Mouse (Mus musculus) monocyte, adult 5-6 weeks (primary cell): ENCODE results near the gene Prph. TPM values are rescaled to one million over a fixed set of nuclear protein-coding genes. Genes with fewer than 3 reads are reported as not detected.
A peak's percentile ranks its signal among the peaks of the same experiment; 100 is the strongest.

ENCODE experiments used
- ATAC-seq: fragments of 153-309, 156-312 bp; replicated peaks from 2 replicates; pipeline ENCODE4 v1.8.0; 2017; ENCODE audit warnings: mild to moderate bottlenecking; ENCODE audit not compliant: low TSS enrichment, insufficient number of reproducible peaks, severe bottlenecking, poor library complexity, low FRiP score
- total RNA-seq: library from RNA; stranded (forward); fragments of 200-1000, 200-491, 200-594 nt; gene quantifications from 3 replicates; pipeline ENCODE4 v1.2.3, GENCODE M21; 2017

Prph gene
- total RNA-seq, 1 experiment from 2014 or later = not detected

- ATAC-seq = peak; percentile 44; the same call in 1 of the 2 replicates
Observed at GRCm38 (mm10) chr15:99093291-99094258, 38.6 kb downstream of the Prph start.

GRCm38 (mm10) chr15:99094631-99095270, 39.8 kb downstream of the Prph start:
- no peak for ATAC-seq

- ATAC-seq = no peak
Observed at GRCm38 (mm10) chr15:99095356-99095755, 40.4 kb downstream of the Prph start.

- no peak for ATAC-seq
Observed at GRCm38 (mm10) chr15:99096061-99096793, 41.3 kb downstream of the Prph start.

GRCm38 (mm10) chr15:99096831-99097500, 42.0 kb downstream of the Prph start:
- no peak for ATAC-seq

GRCm38 (mm10) chr15:99097840-99098492, 43.0 kb downstream of the Prph start:
- ATAC-seq = no peak

GRCm38 (mm10) chr15:99098493-99098861, 43.5 kb downstream of the Prph start:
- ATAC-seq = no peak

- no peak for ATAC-seq
Observed at GRCm38 (mm10) chr15:99099139-99099556, 44.2 kb downstream of the Prph start.

GRCm38 (mm10) chr15:99099984-99100383, 45.0 kb downstream of the Prph start:
- ATAC-seq = no peak

- no peak for ATAC-seq
Observed at GRCm38 (mm10) chr15:99105238-99105637, 50.3 kb downstream of the Prph start.

- ATAC-seq = no peak
Observed at GRCm38 (mm10) chr15:99107866-99108265, 52.9 kb downstream of the Prph start.

Other genes starting within 250 kb of the Prph start
- not detected in 3 replicates for gene Ddn, start 245.7 kb upstream of the Prph start, total RNA-seq
- 128 to 132 TPM (median 132 TPM) in 3 replicates for gene Prkag1, start 223.7 kb upstream of the Prph start, total RNA-seq
- 39.4 to 138 TPM (median 45.1 TPM) in 3 replicates for gene Kmt2d, start 184.0 kb upstream of the Prph start, total RNA-seq
- 6.0 to 15.1 TPM (median 14.2 TPM) in 3 replicates for gene Rhebl1, start 160.6 kb upstream of the Prph start, total RNA-seq
- 0.19 TPM in 1 of 3 replicates, not detected in the others for gene Dhh, start 156.6 kb upstream of the Prph start, total RNA-seq
- gene Lmbr1l, start 136.9 kb upstream of the Prph start, total RNA-seq = 54.7 to 97.4 TPM (median 92.2 TPM) in 3 replicates
- 86.5 to 154 TPM (median 137 TPM) in 3 replicates for gene Tuba1b, start 120.6 kb upstream of the Prph start, total RNA-seq
- gene Gm49450, start 101.6 kb upstream of the Prph start, total RNA-seq = 12.2 to 56.4 TPM in 2 of 3 replicates, not detected in the other
- gene Tuba1a, start 101.5 kb upstream of the Prph start, total RNA-seq = 79.8 to 96.7 TPM (median 88.2 TPM) in 3 replicates
- 104 to 150 TPM (median 116 TPM) in 3 replicates for gene Tuba1c, start 25.3 kb upstream of the Prph start, total RNA-seq
- 2.3 to 3.6 TPM in 2 of 3 replicates, not detected in the other for gene Troap, start 19.4 kb downstream of the Prph start, total RNA-seq
- gene C1ql4, start 32.6 kb downstream of the Prph start, total RNA-seq = not detected in 3 replicates
- not detected in 3 replicates for gene Dnajc22, start 38.0 kb downstream of the Prph start, total RNA-seq
- not detected in 3 replicates for gene Spats2, start 70.7 kb downstream of the Prph start, total RNA-seq
- not detected in 3 replicates for gene Kcnh3, start 169.7 kb downstream of the Prph start, total RNA-seq
- gene Mcrs1, start 196.8 kb downstream of the Prph start, total RNA-seq = 41.0 to 47.6 TPM (median 47.0 TPM) in 3 replicates
- gene Prpf40b, start 239.9 kb downstream of the Prph start, total RNA-seq = 0.57 to 7.6 TPM (median 1.7 TPM) in 3 replicates
- not detected in 3 replicates for gene Fam186b, start 240.7 kb downstream of the Prph start, total RNA-seq